Mouse (Mus musculus) kidney, adult 10 weeks (tissue): Measurements from ENCODE around the gene Vmn1r119. TPM values are rescaled to one million over a fixed set of nuclear protein-coding genes. Genes with fewer than 3 reads are reported as not detected.

Source experiments
- polyA plus RNA-seq: library from polyadenylated mRNA; stranded (reverse); fragments of 350-450 nt; fragmentation: Illumina TruSeq; extraction: RNeasy Lipid Tissue Mini Kit (QIAGEN cat#74804); gene quantifications from one replicate; pipeline ENCODE4 v1.2.3, GENCODE M21; 2014; ENCODE audit warnings: low read depth, low replicate concordance

Vmn1r119 gene
- polyA plus RNA-seq: not detected

DNA sequence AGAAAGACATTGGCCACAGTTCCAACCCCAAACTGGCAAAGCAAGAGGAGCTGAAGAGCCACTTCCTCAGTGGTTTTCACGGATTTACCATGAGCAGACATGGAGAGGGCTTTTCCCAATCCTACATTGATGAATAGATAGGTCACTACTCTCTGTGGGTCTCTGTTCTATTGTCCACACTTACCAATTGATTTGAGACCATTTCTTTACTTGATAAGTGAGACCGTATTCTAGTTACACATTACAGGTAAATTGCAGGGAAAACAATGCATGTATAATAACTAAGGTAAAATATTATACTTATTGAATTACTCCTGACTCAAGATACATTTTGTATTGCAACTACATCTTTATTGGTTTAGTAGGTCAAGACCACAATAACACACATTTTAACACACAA is at the start of gene Vmn1r119:
Vmn1r119 (minus strand) TSS at position 101 of the 400 bp plus-strand sequence.

DNA sequence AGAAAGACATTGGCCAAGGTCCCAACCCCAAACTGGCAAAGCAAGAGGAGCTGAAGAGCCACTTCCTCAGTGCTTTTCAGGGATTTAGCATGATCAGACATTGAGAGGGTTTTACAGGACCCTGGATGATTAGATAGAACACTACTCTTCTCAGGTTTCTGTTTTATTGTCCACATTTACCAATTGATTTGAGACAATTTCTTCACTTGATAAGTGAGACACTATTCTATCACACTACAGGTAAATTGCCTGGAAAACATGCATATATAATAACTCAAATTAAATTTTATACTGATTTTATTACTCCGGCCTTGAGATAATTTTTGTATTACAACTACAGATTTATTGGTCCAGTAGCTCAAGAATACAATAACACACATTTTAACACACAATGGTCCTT is 41.4 kb upstream of the Vmn1r119 start, which contains the start of gene Vmn1r120:
Vmn1r120 (minus strand) TSS at position 101 of the 400 bp plus-strand sequence.

Other genes starting within 250 kb of the Vmn1r119 start
- gene Vmn1r112, start 241.3 kb downstream of the Vmn1r119 start, polyA plus RNA-seq: not detected
- not detected for gene Vmn1r113, start 225.2 kb downstream of the Vmn1r119 start, polyA plus RNA-seq
- not detected for gene Vmn1r114, start 200.3 kb downstream of the Vmn1r119 start, polyA plus RNA-seq
- not detected for gene Vmn1r115, start 167.5 kb downstream of the Vmn1r119 start, polyA plus RNA-seq
- gene Vmn1r116, start 140.2 kb downstream of the Vmn1r119 start, polyA plus RNA-seq: not detected
- gene Vmn1r117, start 128.3 kb downstream of the Vmn1r119 start, polyA plus RNA-seq: not detected
- gene Vmn1r118, start 100.1 kb downstream of the Vmn1r119 start, polyA plus RNA-seq: not detected
- gene Vmn1r120, start 41.3 kb upstream of the Vmn1r119 start, polyA plus RNA-seq: not detected
- gene Vmn1r121, start 86.1 kb upstream of the Vmn1r119 start, polyA plus RNA-seq: not detected
- gene Vmn1r122, start 121.7 kb upstream of the Vmn1r119 start, polyA plus RNA-seq: not detected
- not detected for gene Vmn1r123, start 149.7 kb upstream of the Vmn1r119 start, polyA plus RNA-seq
- gene Gm5157, start 178.0 kb upstream of the Vmn1r119 start, polyA plus RNA-seq: not detected
- gene Vmn1r124, start 248.2 kb upstream of the Vmn1r119 start, polyA plus RNA-seq: not detected